8 mouse cellular contexts compared by ENCODE assay signal in genomic region chr8:71568941-71569340, GRCm38 (mm10). TPM values are rescaled to one million over a fixed set of nuclear protein-coding genes. Genes with fewer than 3 reads are reported as not detected.
DNase-seq lines count a peak whose midpoint lies in the region; ATAC-seq and TF ChIP-seq lines count a peak whose summit lies in the region.
"Had no signal": no experiment of that assay in that cellular context is flagged by ENCODE, and none has a peak within 500 bp of the region (broad histone marks: within the 10 kb centered on the region; RNA-seq: fewer than 3 reads in every experiment).

No protein-coding gene starts in this region.

- 19% methylated on average over 6 of the region's 6 CpGs for WGBS in lung, embryonic 14.5 days
- 14% methylated on average over 6 of the region's 6 CpGs for WGBS in forebrain, embryonic 15.5 days
- 14% methylated on average over 6 of the region's 6 CpGs for WGBS in limb, embryonic 11.5 days
- 36% methylated on average over 6 of the region's 6 CpGs for WGBS in olfactory bulb, adult 2 months

- no peak for TF ChIP-seq POLR2A in olfactory bulb, adult 2 months (IDR thresholded peaks at IDR 0.05; ENCODE audit: insufficient read depth, low read depth, low read length)

- H3K27me3 ChIP-seq in lung, embryonic 14.5 days (ENCODE audit: insufficient read depth, low read length): 0 out of 2 replicates have a peak, but pooled peaks cover 6% of the 10 kb centered on the region
- no peaks in the 10 kb centered on the region for H3K27me3 ChIP-seq in forebrain, embryonic 15.5 days
- peaks cover 12% of the 10 kb centered on the region; the same call in 1 of the 2 replicates for H3K27me3 ChIP-seq in limb, embryonic 11.5 days (ENCODE audit: control insufficient read depth, insufficient read depth, low read length)

- no peaks in the 10 kb centered on the region for H3K9me3 ChIP-seq in lung, embryonic 14.5 days (ENCODE audit: low read depth, low read length)
- H3K9me3 ChIP-seq in forebrain, embryonic 15.5 days: no peaks in the 10 kb centered on the region
- peaks cover 4% of the 10 kb centered on the region; the same call in 1 of the 2 replicates for H3K9me3 ChIP-seq in limb, embryonic 11.5 days (ENCODE audit: control insufficient read depth, low read length)

- no peaks in the 10 kb centered on the region for H3K36me3 ChIP-seq in lung, embryonic 14.5 days (ENCODE audit: insufficient read depth)
- H3K36me3 ChIP-seq in forebrain, embryonic 15.5 days: no peaks in the 10 kb centered on the region
- H3K36me3 ChIP-seq in limb, embryonic 11.5 days (ENCODE audit: control insufficient read depth, insufficient read depth, low read length): no peaks in the 10 kb centered on the region

- peak overlapping the region; percentile 20; the same call in 1 of the 2 replicates for H3K9ac ChIP-seq in lung, embryonic 14.5 days
- peak overlapping the region; percentile 67 for H3K9ac ChIP-seq in forebrain, embryonic 15.5 days (replicated peaks)
- no peak overlapping the region; the same call in 1 of the 2 replicates for H3K9ac ChIP-seq in limb, embryonic 11.5 days (ENCODE audit: low read length)

- DNase-seq in lung, embryonic 14.5 days: no peak
- no peak for DNase-seq in lung, postnatal 4 days
- DNase-seq in limb, embryonic 11.5 days (ENCODE audit: low spot score): no peak
- DNase-seq in kidney, postnatal 25 days: no peak

- H3K4me1 ChIP-seq in lung, embryonic 14.5 days (ENCODE audit: insufficient read depth): peaks cover 7% of the 10 kb centered on the region; the same call in 1 of the 2 replicates
- H3K4me1 ChIP-seq in forebrain, embryonic 15.5 days: peaks cover 38% of the 10 kb centered on the region
- peaks cover 8% of the 10 kb centered on the region; the same call in 1 of the 2 replicates for H3K4me1 ChIP-seq in limb, embryonic 11.5 days (ENCODE audit: control insufficient read depth, insufficient read depth, low read length)
- peaks cover 20% of the 10 kb centered on the region for H3K4me1 ChIP-seq in olfactory bulb, adult 2 months (ENCODE audit: control insufficient read depth, insufficient read depth, low read length)

- H3K27ac ChIP-seq in lung, embryonic 14.5 days (ENCODE audit: low read depth): peak overlapping the region; percentile 83; the same call in 1 of the 2 replicates
- H3K27ac ChIP-seq in forebrain, embryonic 15.5 days (replicated peaks): peak overlapping the region; percentile 86
- H3K27ac ChIP-seq in limb, embryonic 11.5 days (replicated peaks; ENCODE audit: low read depth, low read length): no peak overlapping the region
- H3K27ac ChIP-seq in olfactory bulb, adult 2 months (ENCODE audit: insufficient read depth, low read depth, low read length): peak overlapping the region; percentile 98

- no peak for ATAC-seq in lung, embryonic 14.5 days (ENCODE audit: insufficient read depth)
- no peak for ATAC-seq in forebrain, embryonic 15.5 days (replicated peaks)
- ATAC-seq in limb, embryonic 11.5 days (ENCODE audit: insufficient number of reproducible peaks, low FRiP score, low TSS enrichment, low read depth): no peak
- ATAC-seq in megakaryocyte progenitor cell, adult 5-6 weeks (replicated peaks; ENCODE audit: poor library complexity): no peak

- H3K4me3 ChIP-seq in lung, embryonic 14.5 days (ENCODE audit: low read depth, low read length): peak overlapping the region; percentile 52
- H3K4me3 ChIP-seq in forebrain, embryonic 15.5 days: peak overlapping the region; percentile 61
- peak overlapping the region; percentile 65 for H3K4me3 ChIP-seq in limb, embryonic 11.5 days (ENCODE audit: low read depth, low read length)
- peak overlapping the region; percentile 82 for H3K4me3 ChIP-seq in olfactory bulb, adult 2 months (ENCODE audit: insufficient read depth, low read depth, low read length)

- H3K4me2 ChIP-seq in lung, embryonic 14.5 days: peak overlapping the region; percentile 80
- peak overlapping the region; percentile 49 for H3K4me2 ChIP-seq in forebrain, embryonic 15.5 days (replicated peaks)
- H3K4me2 ChIP-seq in limb, embryonic 11.5 days (ENCODE audit: low read depth, severe bottlenecking): peak overlapping the region; percentile 86

- no peak for TF ChIP-seq CTCF in lung, embryonic 14.5 days (IDR thresholded peaks at IDR 0.05; ENCODE audit: low read depth)
- no peak for TF ChIP-seq CTCF in olfactory bulb, adult 2 months (IDR thresholded peaks at IDR 0.05; ENCODE audit: insufficient read depth, low read depth, low read length)

RNA-seq across cellular contexts. Expression of gene Slc27a1, which starts 0.3 kb away (rescaled TPM):
- polyA plus RNA-seq in lung, embryonic 14.5 days (2014; fragmentation: Nextera tagmentation; extraction: Ambion mirVana): 18.5 and 19.9 TPM in 2 replicates
- 68.5 and 71.8 TPM in 2 replicates for polyA plus RNA-seq in forebrain, embryonic 15.5 days (2015; fragmentation: Nextera tagmentation; extraction: Ambion mirVana)
- polyA plus RNA-seq in limb, embryonic 11.5 days (2014; fragmentation: Nextera tagmentation; extraction: Ambion mirVana): 16.7 and 18.0 TPM in 2 replicates
- not detected in 2 replicates for polyA plus RNA-seq in olfactory bulb, adult 2 months (2012; ENCODE audit: insufficient read depth, insufficient read length, low replicate concordance, missing spikeins)
- total RNA-seq in megakaryocyte progenitor cell, adult 5-6 weeks (2015): 3.6 TPM in 2 replicates
- total RNA-seq in megakaryocyte progenitor cell, adult 5-6 weeks (2017): 3.5 and 3.8 TPM in 2 replicates

RNA-seq across cellular contexts. Expression of gene Nxnl1, which starts 2.5 kb away (rescaled TPM):
- polyA plus RNA-seq in lung, embryonic 14.5 days (2014; fragmentation: Nextera tagmentation; extraction: Ambion mirVana): 0.07 TPM in 1 of 2 replicates, not detected in the other
- polyA plus RNA-seq in forebrain, embryonic 15.5 days (2015; fragmentation: Nextera tagmentation; extraction: Ambion mirVana): not detected in 2 replicates
- not detected in 2 replicates for polyA plus RNA-seq in limb, embryonic 11.5 days (2014; fragmentation: Nextera tagmentation; extraction: Ambion mirVana)
- polyA plus RNA-seq in olfactory bulb, adult 2 months (2012; ENCODE audit: insufficient read depth, insufficient read length, low replicate concordance, missing spikeins): not detected in 2 replicates
- total RNA-seq in megakaryocyte progenitor cell, adult 5-6 weeks (2015): not detected in 2 replicates
- total RNA-seq in megakaryocyte progenitor cell, adult 5-6 weeks (2017): not detected in 2 replicates
- polyA plus RNA-seq: large intestine, adult 2 months had no signal

RNA-seq across cellular contexts. Expression of gene Tmem221, which starts 10.3 kb away (rescaled TPM):
- polyA plus RNA-seq in lung, embryonic 14.5 days (2014; fragmentation: Nextera tagmentation; extraction: Ambion mirVana): 1.9 and 3.2 TPM in 2 replicates
- polyA plus RNA-seq in forebrain, embryonic 15.5 days (2015; fragmentation: Nextera tagmentation; extraction: Ambion mirVana): 0.11 and 0.20 TPM in 2 replicates
- 0.27 TPM in 1 of 2 replicates, not detected in the other for polyA plus RNA-seq in limb, embryonic 11.5 days (2014; fragmentation: Nextera tagmentation; extraction: Ambion mirVana)
- not detected in 2 replicates for polyA plus RNA-seq in olfactory bulb, adult 2 months (2012; ENCODE audit: insufficient read depth, insufficient read length, low replicate concordance, missing spikeins)
- 0.17 TPM in 1 of 2 replicates, not detected in the other for total RNA-seq in megakaryocyte progenitor cell, adult 5-6 weeks (2015)
- total RNA-seq in megakaryocyte progenitor cell, adult 5-6 weeks (2017): not detected in 2 replicates

RNA-seq across cellular contexts. Expression of gene Pgls, which starts 23.0 kb away (rescaled TPM):
- 251 and 253 TPM in 2 replicates for polyA plus RNA-seq in lung, embryonic 14.5 days (2014; fragmentation: Nextera tagmentation; extraction: Ambion mirVana)
- polyA plus RNA-seq in forebrain, embryonic 15.5 days (2015; fragmentation: Nextera tagmentation; extraction: Ambion mirVana): 191 TPM in 2 replicates
- 230 and 239 TPM in 2 replicates for polyA plus RNA-seq in limb, embryonic 11.5 days (2014; fragmentation: Nextera tagmentation; extraction: Ambion mirVana)
- not detected in 2 replicates for polyA plus RNA-seq in olfactory bulb, adult 2 months (2012; ENCODE audit: insufficient read depth, insufficient read length, low replicate concordance, missing spikeins)
- 116 and 134 TPM in 2 replicates for total RNA-seq in megakaryocyte progenitor cell, adult 5-6 weeks (2015)
- 128 and 131 TPM in 2 replicates for total RNA-seq in megakaryocyte progenitor cell, adult 5-6 weeks (2017)

RNA-seq across cellular contexts. Expression of gene Mvb12a, which starts 26.2 kb away (rescaled TPM):
- 89.3 and 106 TPM in 2 replicates for polyA plus RNA-seq in lung, embryonic 14.5 days (2014; fragmentation: Nextera tagmentation; extraction: Ambion mirVana)
- polyA plus RNA-seq in forebrain, embryonic 15.5 days (2015; fragmentation: Nextera tagmentation; extraction: Ambion mirVana): 56.9 and 61.7 TPM in 2 replicates
- 66.5 and 74.2 TPM in 2 replicates for polyA plus RNA-seq in limb, embryonic 11.5 days (2014; fragmentation: Nextera tagmentation; extraction: Ambion mirVana)
- not detected in 2 replicates for polyA plus RNA-seq in olfactory bulb, adult 2 months (2012; ENCODE audit: insufficient read depth, insufficient read length, low replicate concordance, missing spikeins)
- total RNA-seq in megakaryocyte progenitor cell, adult 5-6 weeks (2015): 45.4 and 49.8 TPM in 2 replicates
- total RNA-seq in megakaryocyte progenitor cell, adult 5-6 weeks (2017): 65.6 and 76.6 TPM in 2 replicates
